In the genomic region with DNA sequence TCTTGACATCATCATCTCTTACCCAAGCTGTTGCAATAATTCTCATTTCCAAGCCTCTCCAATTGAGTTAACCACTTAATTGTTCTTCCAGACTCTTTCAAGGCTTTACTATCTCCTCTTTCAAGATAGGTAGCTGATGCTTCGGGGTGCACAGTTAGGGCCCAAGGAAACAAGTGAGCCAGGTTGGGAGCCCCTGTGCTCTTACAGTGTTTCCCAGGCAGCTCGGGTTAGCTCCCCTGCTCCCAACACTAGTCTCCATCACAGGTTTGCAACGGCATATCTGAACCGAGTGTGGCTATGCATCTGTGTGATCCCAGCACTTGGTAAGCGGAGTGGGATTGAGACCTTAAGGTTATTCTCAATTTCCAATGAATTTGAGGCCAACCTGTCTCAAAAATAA, we compare ENCODE assay signal across 14 mouse cellular contexts.
"Had no signal": no experiment of that assay in that cellular context is flagged by ENCODE, and none has a peak within 500 bp of the region (broad histone marks: within the 10 kb centered on the region; RNA-seq: fewer than 3 reads in every experiment).

No protein-coding gene starts in this region.

- DNase-seq: kidney, adult 18-20 months; kidney, adult 9 months; kidney, postnatal 14 days; left cerebral cortex, postnatal 4 days; lung, adult 2 months; lung, postnatal 14 days; lung, postnatal 4 days; midbrain, embryonic 14.5 days; thymus, postnatal 25 days had no signal

- H3K36me3 ChIP-seq: limb, embryonic 12.5 days; limb, embryonic 15.5 days; stomach, embryonic 15.5 days had no signal

- H3K9ac ChIP-seq: limb, embryonic 12.5 days; limb, embryonic 15.5 days; stomach, embryonic 15.5 days had no signal

- H3K4me2 ChIP-seq: limb, embryonic 12.5 days; limb, embryonic 15.5 days; midbrain, embryonic 11.5 days; stomach, embryonic 15.5 days had no signal

- ATAC-seq: intestine, embryonic 16.5 days had no signal

- H3K4me1 ChIP-seq: limb, embryonic 12.5 days; limb, embryonic 15.5 days; stomach, embryonic 15.5 days had no signal

- H3K27me3 ChIP-seq: limb, embryonic 12.5 days; limb, embryonic 15.5 days; stomach, embryonic 15.5 days had no signal

- H3K27ac ChIP-seq: limb, embryonic 12.5 days; limb, embryonic 15.5 days; stomach, embryonic 15.5 days had no signal

- H3K9me3 ChIP-seq: limb, embryonic 15.5 days; stomach, embryonic 15.5 days had no signal

- H3K4me3 ChIP-seq: limb, embryonic 12.5 days; limb, embryonic 15.5 days; stomach, embryonic 15.5 days had no signal
